Mouse (Mus musculus): Measurements from ENCODE around the gene Cd300ld3.
A peak's percentile ranks its signal among the peaks of the same experiment; 100 is the strongest.
"Not testable (repeated sequence)": the region's sequence is repeated elsewhere in the genome, so short reads cannot be mapped to it uniquely, and the experiment has no call there.

Cd300ld3 gene

DNA sequence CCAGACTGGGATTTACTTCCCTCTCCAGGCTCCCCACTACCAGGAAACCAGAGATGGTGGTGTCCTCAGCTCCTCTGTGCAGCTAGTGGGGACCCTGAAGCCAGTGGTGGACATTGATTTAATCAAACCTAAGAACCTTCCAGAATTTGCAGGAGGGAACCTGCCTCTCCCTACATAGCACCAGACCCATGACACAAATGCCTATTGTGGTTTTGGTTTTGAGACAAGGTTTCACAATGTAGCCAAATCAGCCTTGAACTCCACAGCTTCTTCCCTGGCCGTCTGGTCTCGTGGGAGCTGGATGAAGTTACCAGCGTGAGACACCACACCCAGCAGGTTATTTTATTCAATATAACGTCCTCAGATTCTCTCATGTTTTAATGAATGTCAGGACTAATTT is 10.5 kb upstream of the Cd300ld3 start:
- DNase-seq (ENCODE audit: extremely low read depth, insufficient read length, low spot score), result no peak

DNA sequence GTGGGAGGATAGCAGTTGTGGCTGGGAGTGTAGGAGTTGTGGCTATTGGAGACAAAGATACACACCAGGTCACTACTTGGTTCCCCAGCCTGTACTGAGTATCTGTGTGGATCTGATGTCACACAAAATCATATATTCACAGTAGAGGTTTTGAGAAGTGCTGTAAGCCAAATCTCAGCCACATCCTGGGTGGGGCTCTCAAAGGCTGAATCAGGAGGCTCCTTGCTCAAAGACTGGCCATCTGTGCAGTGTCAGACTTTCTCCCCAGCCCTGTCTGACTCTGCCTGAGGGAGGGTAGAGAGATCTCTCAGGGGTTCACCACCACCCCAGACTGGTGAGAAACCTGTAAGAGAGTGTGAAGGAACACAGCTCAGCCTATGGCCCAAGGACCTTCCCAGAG is 6.3 kb upstream of the Cd300ld3 start:
- DNase-seq (ENCODE audit: extremely low read depth, insufficient read length, low spot score), result peak; percentile 19

DNA sequence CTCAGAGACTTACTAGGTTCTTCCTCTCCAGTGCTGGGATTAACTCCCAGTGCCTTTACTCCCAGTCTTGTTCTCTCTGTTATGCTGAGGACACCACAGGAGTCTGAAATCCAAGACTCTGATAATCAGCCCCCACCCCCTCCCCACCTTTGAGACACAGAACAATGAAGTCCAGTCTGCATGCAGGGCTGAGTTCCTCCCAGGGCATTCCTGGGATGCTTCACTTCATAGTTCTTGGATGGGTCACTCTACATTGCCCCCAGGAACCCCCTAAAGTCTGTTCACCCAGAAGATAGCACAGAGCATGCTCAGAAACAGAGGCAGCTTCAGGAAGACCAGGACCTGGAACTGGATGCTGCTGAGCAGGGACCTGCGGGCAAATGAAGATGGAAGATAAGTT is 4.8 kb upstream of the Cd300ld3 start:
- DNase-seq (ENCODE audit: extremely low read depth, insufficient read length, low spot score), result no peak

DNA sequence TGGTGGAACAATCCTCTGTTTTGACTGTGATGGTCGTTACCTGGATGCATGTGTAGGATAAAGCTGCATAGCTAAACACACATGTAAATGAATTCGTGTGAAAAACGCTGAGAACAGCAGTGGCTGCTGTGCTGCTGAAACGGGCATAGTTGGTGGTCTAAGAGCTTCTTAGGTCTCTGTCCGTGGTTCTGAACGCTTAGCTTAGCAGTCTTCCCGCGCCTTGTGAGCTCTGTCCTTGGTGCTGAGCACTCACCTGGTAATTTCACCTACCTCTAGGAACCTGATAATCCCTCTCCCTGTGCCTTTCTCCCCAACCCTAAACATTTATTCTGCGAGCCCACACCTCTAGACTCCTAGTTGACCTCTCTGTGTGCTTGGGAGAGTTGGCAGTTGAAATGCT is 4.0 kb upstream of the Cd300ld3 start:
- DNase-seq (ENCODE audit: extremely low read depth, insufficient read length, low spot score), result no peak

DNA sequence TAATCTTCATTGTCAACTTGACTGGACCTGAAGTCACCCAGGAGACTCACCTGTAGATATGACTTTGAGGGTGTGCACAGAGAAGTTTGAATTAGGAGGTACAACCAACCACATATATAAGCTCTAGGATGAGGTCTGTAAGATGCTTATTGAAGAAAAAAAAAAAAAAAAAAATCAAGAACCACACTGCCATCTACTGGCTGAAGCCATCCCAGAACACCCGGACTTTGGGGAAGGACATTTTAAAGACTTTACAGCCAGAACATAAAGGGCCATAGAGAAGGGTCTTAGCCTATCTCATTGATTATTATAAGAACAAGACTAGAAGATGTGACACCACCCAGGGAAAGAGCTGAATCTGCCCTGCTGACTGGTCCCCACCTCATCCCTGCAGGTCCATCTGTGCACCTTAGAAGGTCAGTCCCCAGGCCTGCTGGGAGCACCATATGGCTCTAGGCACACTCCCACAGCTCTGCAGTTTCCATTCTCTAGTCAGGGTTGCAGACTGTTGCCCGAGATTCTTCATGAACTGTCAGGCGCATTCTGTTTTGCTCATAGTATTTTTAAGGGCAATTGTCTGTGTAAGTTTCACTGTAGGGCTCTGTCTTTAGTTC is 1.2 kb upstream of the Cd300ld3 start:
- DNase-seq (ENCODE audit: extremely low read depth, insufficient read length, low spot score), result peak; percentile 24

DNA sequence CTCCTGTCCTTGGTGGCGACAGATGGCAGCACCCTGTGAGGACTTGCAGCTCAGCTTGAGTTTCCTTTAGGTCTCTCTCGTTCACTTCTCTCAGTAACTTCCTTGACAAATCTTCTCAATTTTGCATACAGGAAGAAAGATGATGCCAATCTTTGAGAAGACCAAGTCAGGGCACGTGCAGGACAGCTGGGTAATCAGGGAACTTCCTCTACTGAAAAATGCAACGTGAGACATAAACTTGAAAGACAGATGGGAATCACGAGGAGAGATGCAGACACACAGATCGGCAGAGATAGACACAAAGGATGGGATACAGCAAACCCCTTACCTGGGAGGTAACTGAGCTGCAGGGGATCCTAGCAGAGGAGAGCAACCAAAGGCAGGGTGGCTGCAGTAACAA is 10.5 kb downstream of the Cd300ld3 start, which contains the start of gene Cd300ld5:
Gene Cd300ld5 (minus strand): TSS at position 101 of the 400 bp plus-strand sequence.
- not testable (repeated sequence) for DNase-seq (ENCODE audit: extremely low read depth, insufficient read length, low spot score)

DNA sequence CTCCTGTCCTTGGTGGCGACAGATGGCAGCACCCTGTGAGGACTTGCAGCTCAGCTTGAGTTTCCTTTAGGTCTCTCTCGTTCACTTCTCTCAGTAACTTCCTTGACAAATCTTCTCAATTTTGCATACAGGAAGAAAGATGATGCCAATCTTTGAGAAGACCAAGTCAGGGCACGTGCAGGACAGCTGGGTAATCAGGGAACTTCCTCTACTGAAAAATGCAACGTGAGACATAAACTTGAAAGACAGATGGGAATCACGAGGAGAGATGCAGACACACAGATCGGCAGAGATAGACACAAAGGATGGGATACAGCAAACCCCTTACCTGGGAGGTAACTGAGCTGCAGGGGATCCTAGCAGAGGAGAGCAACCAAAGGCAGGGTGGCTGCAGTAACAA is 21.3 kb downstream of the Cd300ld3 start, which contains the start of gene Cd300ld4:
Gene Cd300ld4 (minus strand): TSS at position 101 of the 400 bp plus-strand sequence.
- not testable (repeated sequence) for DNase-seq (ENCODE audit: extremely low read depth, insufficient read length, low spot score)

DNA sequence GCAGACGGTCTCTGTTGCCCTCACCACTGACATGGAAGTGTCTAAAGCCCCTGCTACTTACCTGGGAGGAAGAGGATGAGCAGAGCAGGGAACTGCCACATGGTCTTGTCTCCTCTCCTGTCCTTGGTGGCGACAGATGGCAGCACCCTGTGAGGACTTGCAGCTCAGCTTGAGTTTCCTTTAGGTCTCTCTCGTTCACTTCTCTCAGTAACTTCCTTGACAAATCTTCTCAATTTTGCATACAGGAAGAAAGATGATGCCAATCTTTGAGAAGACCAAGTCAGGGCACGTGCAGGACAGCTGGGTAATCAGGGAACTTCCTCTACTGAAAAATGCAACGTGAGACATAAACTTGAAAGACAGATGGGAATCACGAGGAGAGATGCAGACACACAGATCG is 32.1 kb downstream of the Cd300ld3 start, which contains the start of gene Cd300ld2:
Gene Cd300ld2 (minus strand): TSS at position 101 of the 400 bp plus-strand sequence.
- DNase-seq (ENCODE audit: extremely low read depth, insufficient read length, low spot score), result not testable (repeated sequence)

DNA sequence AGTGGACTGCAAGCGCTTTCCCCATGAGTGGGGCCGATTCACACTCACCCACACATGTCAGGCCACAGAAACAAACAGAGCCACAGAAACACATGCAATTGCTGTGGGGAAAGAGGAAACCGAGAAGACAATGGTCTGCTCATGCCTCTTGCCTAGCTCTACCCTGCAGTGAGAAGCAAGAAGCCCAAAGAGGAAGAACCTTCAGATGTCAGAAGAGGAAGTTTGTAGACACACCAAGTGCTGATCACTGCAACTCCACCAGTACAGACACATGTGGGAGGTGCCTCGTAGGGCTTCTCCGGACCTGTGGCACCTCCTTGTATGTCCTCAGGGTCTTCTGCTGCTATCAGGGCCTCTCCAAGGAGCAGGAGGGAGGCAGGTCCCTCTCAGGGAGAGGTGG is 44.1 kb downstream of the Cd300ld3 start:
- DNase-seq (ENCODE audit: extremely low read depth, insufficient read length, low spot score), result no peak

DNA sequence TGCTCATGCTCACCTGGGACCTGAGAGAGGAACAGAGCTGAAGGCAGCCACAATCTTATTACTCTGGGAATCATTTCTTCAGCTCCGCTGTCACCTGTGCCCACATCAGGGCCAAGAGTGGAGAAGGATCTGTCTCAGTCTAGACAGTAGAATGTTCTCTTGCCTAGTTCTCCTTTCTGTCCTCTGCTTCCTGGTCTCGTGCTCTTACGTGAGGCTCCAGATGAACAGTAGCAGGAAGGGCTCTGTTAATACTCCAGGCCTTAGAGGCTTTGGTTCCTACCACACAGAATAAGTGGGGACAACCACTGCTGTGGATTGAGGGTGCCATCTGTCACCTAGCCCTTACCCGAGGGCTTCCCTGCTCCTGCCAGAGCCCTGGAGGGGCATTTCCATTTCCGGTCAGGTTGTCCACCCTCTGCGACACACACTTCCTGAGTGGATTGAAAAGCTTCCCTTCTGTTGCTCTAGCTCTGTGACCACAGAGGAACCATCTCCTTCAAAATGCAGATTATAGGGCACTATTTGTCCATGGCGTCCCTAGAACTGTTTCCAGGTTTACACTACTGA is 46.7 kb downstream of the Cd300ld3 start, which contains the start of gene Cd300c2:
Gene Cd300c2 (minus strand): TSS at position 407 of the 567 bp plus-strand sequence.
- DNase-seq (ENCODE audit: extremely low read depth, insufficient read length, low spot score), result no peak

All from 3134 (cell line).